Mouse (Mus musculus): ENCODE measurements around the gene Lipc.

Gene Lipc

GRCm38 (mm10) chr9:70954226-70954625 lies 2.2 kb upstream of the Lipc start:
- DNase-seq = no peak

- DNase-seq = no peak
Observed at GRCm38 (mm10) chr9:70949336-70949735, 2.7 kb downstream of the Lipc start.

- no peak for DNase-seq
Observed at GRCm38 (mm10) chr9:70947312-70947711, 4.7 kb downstream of the Lipc start.

- no peak for DNase-seq
Observed at GRCm38 (mm10) chr9:70942686-70943333, 9.2 kb downstream of the Lipc start.

GRCm38 (mm10) chr9:70939752-70940501 lies 12.1 kb downstream of the Lipc start:
- no peak for DNase-seq

- DNase-seq = no peak
Observed at GRCm38 (mm10) chr9:70938850-70939249, 13.2 kb downstream of the Lipc start.

GRCm38 (mm10) chr9:70938134-70938533 lies 13.9 kb downstream of the Lipc start:
- DNase-seq = no peak

GRCm38 (mm10) chr9:70934587-70935295 lies 17.3 kb downstream of the Lipc start:
- DNase-seq = no peak

- DNase-seq = no peak
Observed at GRCm38 (mm10) chr9:70930641-70931020, 21.4 kb downstream of the Lipc start.

- peak; percentile 29 for DNase-seq
Observed at GRCm38 (mm10) chr9:70929840-70930640, 22.0 kb downstream of the Lipc start.

- no peak for DNase-seq
Observed at GRCm38 (mm10) chr9:70928472-70928871, 23.6 kb downstream of the Lipc start.

- no peak for DNase-seq
Observed at GRCm38 (mm10) chr9:70927701-70928100, 24.3 kb downstream of the Lipc start.

- no peak for DNase-seq
Observed at GRCm38 (mm10) chr9:70926820-70927588, 25.0 kb downstream of the Lipc start.

- no peak for DNase-seq
Observed at GRCm38 (mm10) chr9:70925225-70925624, 26.8 kb downstream of the Lipc start.

GRCm38 (mm10) chr9:70924763-70925162 lies 27.3 kb downstream of the Lipc start:
- no peak for DNase-seq

GRCm38 (mm10) chr9:70921781-70922565 lies 30.1 kb downstream of the Lipc start:
- DNase-seq = peak; percentile 63

GRCm38 (mm10) chr9:70921132-70921531 lies 30.9 kb downstream of the Lipc start:
- DNase-seq = no peak

GRCm38 (mm10) chr9:70919271-70919670 lies 32.8 kb downstream of the Lipc start:
- no peak for DNase-seq

- DNase-seq = no peak
Observed at GRCm38 (mm10) chr9:70916516-70916915, 35.5 kb downstream of the Lipc start.

- DNase-seq = no peak
Observed at GRCm38 (mm10) chr9:70915356-70915685, 36.7 kb downstream of the Lipc start.

GRCm38 (mm10) chr9:70914659-70915355 lies 37.2 kb downstream of the Lipc start:
- no peak for DNase-seq

All from right cerebral cortex, postnatal 4 days (tissue).